Mouse (Mus musculus): ENCODE measurements at regions not wholly inside any gene's neighbourhood (a gene's known extent, or its start where the extent isn't known, plus 50 kb on each side); places are given as distances from the start of the nearest gene placed in this dataset.

- no peaks in the 10 kb centered on the region for H3K36me3 ChIP-seq (ENCODE audit: control insufficient read depth, insufficient read depth, low read length, poor library complexity, severe bottlenecking)
- no peak overlapping the region for H3K27ac ChIP-seq (ENCODE audit: insufficient read depth, low read depth, low read length, poor library complexity, severe bottlenecking)
- in situ Hi-C loops (cut with MboI; ENCODE audit: low sequenced_read_pairs in 2 of 2, unreplicated experiment in 2 of 2) = no loop called here
- no peak overlapping the region for H3K4me3 ChIP-seq (ENCODE audit: insufficient read depth in 1 of 2, low read depth in 1 of 2, low read length in 2 of 2, poor library complexity in 1 of 2, severe bottlenecking in 1 of 2)
- H3K9me3 ChIP-seq (ENCODE audit: control insufficient read depth, insufficient read depth, low read depth, low read length) = no peaks in the 10 kb centered on the region
- no peaks in the 10 kb centered on the region for H3K4me1 ChIP-seq (ENCODE audit: control insufficient read depth in 2 of 2, insufficient read depth in 2 of 2, low read length in 2 of 2, poor library complexity in 1 of 2)
- TF ChIP-seq MAFK (IDR thresholded peaks at IDR 0.05; ENCODE audit: insufficient read depth, low read depth, low read length) = no peak
- no peak for TF ChIP-seq ZC3H11A (IDR thresholded peaks at IDR 0.05; ENCODE audit: borderline replicate concordance, low read depth, low read length)
- no peak for TF ChIP-seq CHD2 (IDR thresholded peaks at IDR 0.05; ENCODE audit: low read depth, low read length)
- TF ChIP-seq HCFC1 (IDR thresholded peaks at IDR 0.05; ENCODE audit: borderline replicate concordance, insufficient read depth, low read length) = no peak
- no peak for TF ChIP-seq ZNF384 (IDR thresholded peaks at IDR 0.05; ENCODE audit: low read depth, low read length)
- H3K9ac ChIP-seq (ENCODE audit: insufficient read depth, low read depth, low read length, poor library complexity, severe bottlenecking) = no peak overlapping the region
- no peak for DNase-seq (ENCODE audit: low read depth, low spot score)
Observed at GRCm38 (mm10) chr12:54460135-54460523, 196.2 kb downstream of the Sptssa start.

- in situ Hi-C loops (cut with MboI; ENCODE audit: low sequenced_read_pairs in 2 of 2, unreplicated experiment in 2 of 2) = no loop called here
- Histone ChIP-seq H3K4me1 (ENCODE audit: control insufficient read depth in 2 of 2, insufficient read depth in 2 of 2, low read length in 2 of 2, poor library complexity in 1 of 2) (no peaks in the 10 kb centered on the region), H3K9me3 (ENCODE audit: control insufficient read depth, insufficient read depth, low read depth, low read length) (no peaks in the 10 kb centered on the region), H3K36me3 (ENCODE audit: control insufficient read depth, insufficient read depth, low read length, poor library complexity, severe bottlenecking) (no peaks in the 10 kb centered on the region), H3K27ac (ENCODE audit: insufficient read depth, low read depth, low read length, poor library complexity, severe bottlenecking) (no peak overlapping the region), H3K4me3 (ENCODE audit: insufficient read depth in 1 of 2, low read depth in 1 of 2, low read length in 2 of 2, poor library complexity in 1 of 2, severe bottlenecking in 1 of 2) (no peak overlapping the region), H3K9ac (ENCODE audit: insufficient read depth, low read depth, low read length, poor library complexity, severe bottlenecking) (no peak overlapping the region)
- TF ChIP-seq HCFC1 (IDR thresholded peaks at IDR 0.05; ENCODE audit: borderline replicate concordance, insufficient read depth, low read length) = no peak
- TF ChIP-seq ZNF384 (IDR thresholded peaks at IDR 0.05; ENCODE audit: low read depth, low read length) = no peak
- TF ChIP-seq ZC3H11A (IDR thresholded peaks at IDR 0.05; ENCODE audit: borderline replicate concordance, low read depth, low read length) = no peak
- no peak for TF ChIP-seq MAFK (IDR thresholded peaks at IDR 0.05; ENCODE audit: insufficient read depth, low read depth, low read length)
- TF ChIP-seq CHD2 (IDR thresholded peaks at IDR 0.05; ENCODE audit: low read depth, low read length) = no peak
- no peak for DNase-seq (ENCODE audit: low read depth, low spot score)
Observed at GRCm38 (mm10) chr12:54459462-54460134, 196.8 kb downstream of the Sptssa start.

GRCm38 (mm10) chr12:54456731-54457130 is 199.6 kb downstream of the Sptssa start:
- no peak overlapping the region for H3K4me3 ChIP-seq (ENCODE audit: insufficient read depth in 1 of 2, low read depth in 1 of 2, low read length in 2 of 2, poor library complexity in 1 of 2, severe bottlenecking in 1 of 2)
- in situ Hi-C loops (cut with MboI; ENCODE audit: low sequenced_read_pairs in 2 of 2, unreplicated experiment in 2 of 2) = no loop called here
- no peak overlapping the region for H3K9ac ChIP-seq (ENCODE audit: insufficient read depth, low read depth, low read length, poor library complexity, severe bottlenecking)
- TF ChIP-seq ZC3H11A (IDR thresholded peaks at IDR 0.05; ENCODE audit: borderline replicate concordance, low read depth, low read length) = no peak
- no peak for TF ChIP-seq MAFK (IDR thresholded peaks at IDR 0.05; ENCODE audit: insufficient read depth, low read depth, low read length)
- no peak for TF ChIP-seq ZNF384 (IDR thresholded peaks at IDR 0.05; ENCODE audit: low read depth, low read length)
- TF ChIP-seq HCFC1 (IDR thresholded peaks at IDR 0.05; ENCODE audit: borderline replicate concordance, insufficient read depth, low read length) = no peak
- TF ChIP-seq CHD2 (IDR thresholded peaks at IDR 0.05; ENCODE audit: low read depth, low read length) = no peak
- no peak overlapping the region for H3K27ac ChIP-seq (ENCODE audit: insufficient read depth, low read depth, low read length, poor library complexity, severe bottlenecking)
- no peaks in the 10 kb centered on the region for H3K4me1 ChIP-seq (ENCODE audit: control insufficient read depth in 2 of 2, insufficient read depth in 2 of 2, low read length in 2 of 2, poor library complexity in 1 of 2)
- DNase-seq (ENCODE audit: low read depth, low spot score) = no peak
- H3K36me3 ChIP-seq (ENCODE audit: control insufficient read depth, insufficient read depth, low read length, poor library complexity, severe bottlenecking) = no peaks in the 10 kb centered on the region
- H3K9me3 ChIP-seq (ENCODE audit: control insufficient read depth, insufficient read depth, low read depth, low read length) = no peaks in the 10 kb centered on the region

- DNase-seq (ENCODE audit: low read depth, low spot score) = no peak
- Histone ChIP-seq H3K4me3 (ENCODE audit: insufficient read depth in 1 of 2, low read depth in 1 of 2, low read length in 2 of 2, poor library complexity in 1 of 2, severe bottlenecking in 1 of 2) (no peak overlapping the region), H3K27ac (ENCODE audit: insufficient read depth, low read depth, low read length, poor library complexity, severe bottlenecking) (no peak overlapping the region), H3K4me1 (ENCODE audit: control insufficient read depth in 2 of 2, insufficient read depth in 2 of 2, low read length in 2 of 2, poor library complexity in 1 of 2) (no peaks in the 10 kb centered on the region), H3K36me3 (ENCODE audit: control insufficient read depth, insufficient read depth, low read length, poor library complexity, severe bottlenecking) (no peaks in the 10 kb centered on the region), H3K9me3 (ENCODE audit: control insufficient read depth, insufficient read depth, low read depth, low read length) (no peaks in the 10 kb centered on the region), H3K9ac (ENCODE audit: insufficient read depth, low read depth, low read length, poor library complexity, severe bottlenecking) (no peak overlapping the region)
- TF ChIP-seq MAFK (IDR thresholded peaks at IDR 0.05; ENCODE audit: insufficient read depth, low read depth, low read length) (no peak), HCFC1 (IDR thresholded peaks at IDR 0.05; ENCODE audit: borderline replicate concordance, insufficient read depth, low read length) (no peak), CHD2 (IDR thresholded peaks at IDR 0.05; ENCODE audit: low read depth, low read length) (no peak), ZC3H11A (IDR thresholded peaks at IDR 0.05; ENCODE audit: borderline replicate concordance, low read depth, low read length) (no peak), ZNF384 (IDR thresholded peaks at IDR 0.05; ENCODE audit: low read depth, low read length) (no peak)
- in situ Hi-C loops (cut with MboI; ENCODE audit: low sequenced_read_pairs in 2 of 2, unreplicated experiment in 2 of 2) = no loop called here
Observed at GRCm38 (mm10) chr12:54454606-54455005, 201.8 kb downstream of the Sptssa start.
